Mouse (Mus musculus) hindbrain, embryonic 11.5 days (tissue): ENCODE results near the gene AF067063. TPM values are rescaled to one million over a fixed set of nuclear protein-coding genes. Genes with fewer than 3 reads are reported as not detected.
"Not testable (repeated sequence)": the region's sequence is repeated elsewhere in the genome, so short reads cannot be mapped to it uniquely, and the experiment has no call there.

Experiments
- ATAC-seq: fragments of 200-750 bp; cut with Nextera tagmentation; 2 replicates; pipeline ENCODE4 v1.8.0; 2017; ENCODE audit warnings: mild to moderate bottlenecking, moderate TSS enrichment, moderate library complexity; ENCODE audit not compliant: low FRiP score
- DNase-seq: peaks from one replicate; pipeline ENCODE4 v3.0.0-alpha.2; 2015; ENCODE audit warnings: low spot score
- H3K27ac ChIP-seq: fragments of 300-500 bp; sonication (generic); 2 replicates; pipeline ENCODE4 v1.5.1; 2014; ENCODE audit warnings: mild to moderate bottlenecking, low read depth, low read length
- H3K27me3 ChIP-seq: fragments of 300-500 bp; sonication (generic); 2 replicates; pipeline ENCODE4 v1.6.1; 2014; ENCODE audit warnings: mild to moderate bottlenecking, low read length, moderate library complexity, mixed read lengths; ENCODE audit not compliant: control insufficient read depth, insufficient read depth
- H3K36me3 ChIP-seq: fragments of 300-500 bp; sonication (generic); 2 replicates; pipeline ENCODE4 v1.6.1; 2014; ENCODE audit warnings: mild to moderate bottlenecking, low read length, moderate library complexity, mixed read lengths; ENCODE audit not compliant: control insufficient read depth, insufficient read depth
- H3K4me1 ChIP-seq: fragments of 300-500 bp; sonication (generic); replicated peaks from 2 replicates; pipeline ENCODE4 v1.6.1; 2014; ENCODE audit warnings: low read length, mixed read lengths; ENCODE audit not compliant: control insufficient read depth, insufficient read depth
- H3K4me2 ChIP-seq: fragments of 300-500 bp; sonication (generic); replicated peaks from 2 replicates; pipeline ENCODE4 v1.6.1; 2014; ENCODE audit warnings: mild to moderate bottlenecking, low read depth, low read length
- H3K4me3 ChIP-seq: fragments of 300-500 bp; sonication (generic); 2 replicates; pipeline ENCODE4 v1.5.1; 2014; ENCODE audit warnings: low read depth, low read length
- H3K9ac ChIP-seq: fragments of 300-500 bp; sonication (generic); 2 replicates; pipeline ENCODE4 v1.6.1; 2014; ENCODE audit warnings: low read depth, low read length
- H3K9me3 ChIP-seq: fragments of 300-500 bp; sonication (generic); 2 replicates; pipeline ENCODE4 v1.6.1; 2016; ENCODE audit warnings: low read length; ENCODE audit not compliant: control insufficient read depth
- WGBS: fragments of 180-500 bp; shearing (Covaris S2); extraction: QIAGEN DNeasy Blood & Tissue Kit; methylation state at CpG from one replicate; pipeline ENCODE4 v1.1.7; 2014; 5-methylcytosine and 5-hydroxymethylcytosine counted together
- polyA plus RNA-seq: library from polyadenylated mRNA; unstranded; fragments of >200 nt; fragmentation: Nextera tagmentation; extraction: Ambion mirVana; gene quantifications from 2 replicates; pipeline ENCODE4 v1.2.1, GENCODE M21; 2014

Gene AF067063
- polyA plus RNA-seq, result not detected in 2 replicates

DNA sequence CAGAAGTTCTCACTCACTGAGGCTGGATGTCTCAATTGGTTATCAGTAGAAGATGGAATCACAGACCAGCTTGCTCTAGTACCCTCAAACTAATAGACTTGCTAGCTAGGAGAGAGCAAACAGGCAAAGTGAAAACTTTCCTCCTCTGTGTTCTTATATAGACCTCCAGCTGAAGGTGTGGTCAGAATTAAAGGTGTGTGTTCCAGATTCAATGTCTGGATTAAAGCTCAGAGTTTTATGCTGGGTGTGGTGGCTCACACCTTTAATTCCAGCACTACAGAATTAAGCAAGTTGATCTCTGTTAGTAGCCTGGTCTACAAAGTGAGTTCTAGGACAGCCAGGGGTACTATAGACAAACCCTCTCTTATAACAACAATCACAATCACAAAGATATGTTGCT lies at the start of gene AF067063:
Gene AF067063, minus strand, starts transcription at position 101 of the 400 bp plus-strand sequence.
- H3K27ac ChIP-seq, H3K9me3 ChIP-seq, H3K36me3 ChIP-seq, ATAC-seq, H3K4me2 ChIP-seq, H3K27me3 ChIP-seq, H3K9ac ChIP-seq, H3K4me1 ChIP-seq, H3K4me3 ChIP-seq, DNase-seq: not testable (repeated sequence)

GRCm38 (mm10) chr13:119864395-119864999 lies 34.5 kb upstream of the AF067063 start:
- H3K4me2 ChIP-seq, H3K36me3 ChIP-seq, H3K4me3 ChIP-seq, H3K27me3 ChIP-seq, DNase-seq, ATAC-seq, H3K9ac ChIP-seq, H3K4me1 ChIP-seq, H3K9me3 ChIP-seq, H3K27ac ChIP-seq: not testable (repeated sequence)
- WGBS, result 83% methylated on average over 5 of the region's 7 CpGs

DNA sequence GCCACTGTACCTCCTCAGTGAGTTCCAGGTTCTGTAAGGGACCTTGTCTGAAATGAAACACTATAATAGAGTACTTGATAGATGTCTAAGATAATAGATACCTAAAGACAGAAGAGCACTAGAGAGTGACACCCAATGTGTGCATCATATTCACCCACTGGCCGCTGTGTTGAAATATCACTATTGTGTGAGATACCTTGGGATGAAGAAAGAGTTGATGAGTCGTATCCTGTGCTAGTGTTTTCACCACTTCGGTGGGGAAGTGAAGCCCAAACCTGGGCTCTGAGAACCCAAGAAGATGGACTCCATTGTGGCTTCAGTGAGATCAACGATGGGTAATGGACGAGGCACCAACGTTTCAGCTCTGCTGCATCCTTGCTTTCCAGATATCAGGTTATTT lies 32.4 kb upstream of the AF067063 start:
- no CpG with 5 or more reads among the region's 6 CpGs for WGBS

GRCm38 (mm10) chr13:119839982-119840381 lies 10.0 kb upstream of the AF067063 start:
- 33% methylated on average over 6 of the region's 6 CpGs for WGBS
- DNase-seq (peak; percentile 10), ATAC-seq (peak; percentile 22)
- H3K4me3 ChIP-seq, H3K36me3 ChIP-seq, H3K9ac ChIP-seq, H3K9me3 ChIP-seq, H3K4me2 ChIP-seq, H3K27me3 ChIP-seq, H3K27ac ChIP-seq, H3K4me1 ChIP-seq: not testable (repeated sequence)

More for the DNA sequence above, 32.4 kb upstream of the AF067063 start:
- H3K4me1 ChIP-seq, H3K27me3 ChIP-seq, H3K36me3 ChIP-seq, H3K9ac ChIP-seq, H3K4me3 ChIP-seq, H3K4me2 ChIP-seq, H3K27ac ChIP-seq, H3K9me3 ChIP-seq, DNase-seq, ATAC-seq: not testable (repeated sequence)

- peak; percentile 76 for DNase-seq
- peak; percentile 41; the same call in 1 of the 2 replicates for ATAC-seq
- 3% methylated on average over 14 of the region's 23 CpGs for WGBS
- H3K4me1 ChIP-seq, H3K9ac ChIP-seq, H3K4me2 ChIP-seq, H3K4me3 ChIP-seq, H3K27me3 ChIP-seq, H3K9me3 ChIP-seq, H3K36me3 ChIP-seq, H3K27ac ChIP-seq: not testable (repeated sequence)
Measured at GRCm38 (mm10) chr13:119837719-119838337, 7.8 kb upstream of the AF067063 start.

GRCm38 (mm10) chr13:119836324-119836811 lies 6.4 kb upstream of the AF067063 start:
- not testable (repeated sequence) for H3K4me1 ChIP-seq, H3K27ac ChIP-seq, H3K36me3 ChIP-seq, H3K4me3 ChIP-seq, H3K9ac ChIP-seq, H3K27me3 ChIP-seq, H3K9me3 ChIP-seq
- ATAC-seq (peak; percentile 77), DNase-seq (peak; percentile 52)
- H3K4me2 ChIP-seq, result peak overlapping the region; percentile 15; the same call in 1 of the 2 replicates
- WGBS, result 10% methylated on average over 22 of the region's 23 CpGs

GRCm38 (mm10) chr13:119835320-119836056 lies 5.5 kb upstream of the AF067063 start, which contains the start of gene D13Ertd608e:
TSS of gene D13Ertd608e (plus strand) at chr13:119836006.
- peak within 1 kb of the TSS; percentile 15; the same call in 1 of the 2 replicates for H3K4me2 ChIP-seq
- peak; percentile 62 for DNase-seq
- not testable (repeated sequence) for H3K9me3 ChIP-seq, H3K9ac ChIP-seq, H3K4me3 ChIP-seq, H3K4me1 ChIP-seq, H3K27me3 ChIP-seq, H3K27ac ChIP-seq, H3K36me3 ChIP-seq
- peak; percentile 31 for ATAC-seq
- 16% methylated on average over 18 of the region's 25 CpGs for WGBS

- no peaks in the 10 kb centered on the region for H3K9me3 ChIP-seq
- DNase-seq (no peak), ATAC-seq (no peak)
- 15% methylated on average over 2 of the region's 2 CpGs for whole genome bisulfite sequencing
- no peaks in the 10 kb centered on the region for H3K27me3 ChIP-seq
- no peaks in the 10 kb centered on the region for H3K36me3 ChIP-seq
- H3K4me3 ChIP-seq, result no peak overlapping the region
- H3K9ac ChIP-seq, result no peak overlapping the region
- H3K27ac ChIP-seq, result no peak overlapping the region
- H3K4me1 ChIP-seq, result no peaks in the 10 kb centered on the region
- no peak overlapping the region for H3K4me2 ChIP-seq
Measured at GRCm38 (mm10) chr13:119817579-119818206, 12.3 kb downstream of the AF067063 start.
